Mouse (Mus musculus): ENCODE measurements at regions not wholly inside any gene's neighbourhood (a gene's known extent, or its start where the extent isn't known, plus 50 kb on each side); places are given as distances from the start of the nearest gene placed in this dataset.

GRCm38 (mm10) chr13:115425610-115426562 lies 324.1 kb upstream of the Itga1 start:
- DNase-seq: no peak

- DNase-seq: no peak
Observed at GRCm38 (mm10) chr13:115423761-115424160, 322.0 kb upstream of the Itga1 start.

- no peak for DNase-seq
Observed at GRCm38 (mm10) chr13:115421483-115421882, 319.7 kb upstream of the Itga1 start.

- DNase-seq: no peak
Observed at GRCm38 (mm10) chr13:115417829-115418228, 316.1 kb upstream of the Itga1 start.

- DNase-seq: no peak
Observed at GRCm38 (mm10) chr13:115413721-115414531, 312.2 kb upstream of the Itga1 start.

- DNase-seq: no peak
Observed at GRCm38 (mm10) chr13:115405916-115406315, 304.2 kb upstream of the Itga1 start.

GRCm38 (mm10) chr13:115400706-115401215 lies 299.0 kb upstream of the Itga1 start:
- DNase-seq: no peak

GRCm38 (mm10) chr13:115379682-115380081 lies 277.9 kb upstream of the Itga1 start:
- no peak for DNase-seq

GRCm38 (mm10) chr13:115376180-115376880 lies 274.6 kb upstream of the Itga1 start:
- DNase-seq: no peak

GRCm38 (mm10) chr13:115361457-115361856 lies 259.7 kb upstream of the Itga1 start:
- no peak for DNase-seq

- no peak for DNase-seq
Observed at GRCm38 (mm10) chr13:115347022-115347398, 245.2 kb upstream of the Itga1 start.

- DNase-seq: no peak
Observed at GRCm38 (mm10) chr13:115346115-115347021, 244.6 kb upstream of the Itga1 start.

- no peak for DNase-seq
Observed at GRCm38 (mm10) chr13:115329000-115329960, 227.5 kb upstream of the Itga1 start.

- no peak for DNase-seq
Observed at GRCm38 (mm10) chr13:115326294-115326693, 224.5 kb upstream of the Itga1 start.

- no peak for DNase-seq
Observed at GRCm38 (mm10) chr13:115316681-115317080, 214.9 kb upstream of the Itga1 start.

- DNase-seq: no peak
Observed at GRCm38 (mm10) chr13:115308586-115308985, 206.8 kb upstream of the Itga1 start.

GRCm38 (mm10) chr13:115287371-115287770 lies 185.6 kb upstream of the Itga1 start:
- DNase-seq: no peak

GRCm38 (mm10) chr13:115266164-115266563 lies 164.4 kb upstream of the Itga1 start:
- no peak for DNase-seq

GRCm38 (mm10) chr13:115257345-115257744 lies 155.6 kb upstream of the Itga1 start:
- DNase-seq: no peak

GRCm38 (mm10) chr13:115252541-115252940 lies 150.8 kb upstream of the Itga1 start:
- DNase-seq: no peak

GRCm38 (mm10) chr13:115231981-115232380 lies 130.2 kb upstream of the Itga1 start:
- DNase-seq: no peak
